Mouse (Mus musculus) embryonic facial prominence, embryonic 12.5 days (tissue): ENCODE data around the gene Adam11. TPM values are rescaled to one million over a fixed set of nuclear protein-coding genes. Genes with fewer than 3 reads are reported as not detected.

Source experiments
- ATAC-seq: fragments of 200-750 bp; cut with Nextera tagmentation; 2 replicates; pipeline ENCODE4 v1.8.0; 2017; ENCODE audit not compliant: insufficient number of reproducible peaks, insufficient read depth, low FRiP score, low TSS enrichment
- H3K27ac ChIP-seq: fragments of 300-500 bp; sonication (generic); 2 replicates; pipeline ENCODE4 v1.5.1; 2016; ENCODE audit warnings: mild to moderate bottlenecking
- H3K27me3 ChIP-seq: fragments of 300-500 bp; sonication (generic); 2 replicates; pipeline ENCODE4 v1.6.1; 2016; ENCODE audit warnings: mild to moderate bottlenecking, moderate library complexity
- H3K36me3 ChIP-seq: fragments of 300-500 bp; sonication (generic); 2 replicates; pipeline ENCODE4 v1.6.1; 2016; ENCODE audit warnings: mild to moderate bottlenecking
- H3K4me1 ChIP-seq: fragments of 300-500 bp; sonication (generic); 2 replicates; pipeline ENCODE4 v1.6.1; 2016
- H3K4me2 ChIP-seq: fragments of 300-500 bp; sonication (generic); replicated peaks from 2 replicates; pipeline ENCODE4 v1.6.1; 2016; ENCODE audit warnings: mild to moderate bottlenecking, moderate library complexity
- H3K4me3 ChIP-seq: fragments of 300-500 bp; sonication (generic); 2 replicates; pipeline ENCODE4 v1.5.1; 2016; ENCODE audit warnings: mild to moderate bottlenecking
- H3K9ac ChIP-seq: fragments of 300-500 bp; sonication (generic); 2 replicates; pipeline ENCODE4 v1.6.1; 2016; ENCODE audit warnings: mild to moderate bottlenecking, moderate library complexity
- H3K9me3 ChIP-seq: fragments of 300-500 bp; sonication (generic); 2 replicates; pipeline ENCODE4 v1.6.1; 2016; ENCODE audit warnings: mild to moderate bottlenecking, moderate library complexity
- WGBS: fragments of 180-500 bp; shearing (Covaris S2); methylation state at CpG from one replicate; pipeline ENCODE4 v1.1.7; 2016; 5-methylcytosine and 5-hydroxymethylcytosine counted together
- polyA plus RNA-seq: library from polyadenylated mRNA; unstranded; fragments of >200 nt; fragmentation: Nextera tagmentation; extraction: Ambion mirVana; gene quantifications from 2 replicates; pipeline ENCODE4 v1.2.1, GENCODE M21; 2016

Gene Adam11
- polyA plus RNA-seq, 1 experiment from 2014 or later, result 23.2 TPM

DNA sequence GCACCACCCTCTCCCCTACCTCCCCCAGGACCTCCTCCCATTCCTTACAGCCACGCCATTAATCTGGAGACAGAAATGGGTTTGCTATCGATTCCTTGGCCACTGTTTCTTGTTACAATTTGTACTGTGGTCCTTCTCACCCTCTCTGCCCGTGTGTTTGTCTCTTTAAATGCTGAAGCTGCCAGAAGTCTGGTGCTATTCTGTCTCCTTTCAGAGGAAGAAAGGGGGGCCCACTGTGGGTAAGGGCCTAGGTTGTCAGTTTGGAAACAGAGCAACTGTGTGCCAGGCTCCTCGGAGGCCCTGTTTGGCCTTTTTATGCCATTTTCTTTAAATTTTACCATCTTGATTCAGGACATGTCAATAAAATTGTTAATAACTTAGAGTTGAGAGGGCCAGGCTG is 6.8 kb upstream of the Adam11 start:
- Histone ChIP-seq H3K9ac (no peak overlapping the region), H3K4me1 (peaks cover 17% of the 10 kb centered on the region), H3K27me3 (no peaks in the 10 kb centered on the region), H3K4me2 (peak overlapping the region; percentile 34), H3K27ac (peak overlapping the region; percentile 12; the same call in 1 of the 2 replicates), H3K36me3 (no peaks in the 10 kb centered on the region), H3K4me3 (0 out of 2 replicates have a peak overlapping the region, but pooled peaks have one; percentile 4), H3K9me3 (no peaks in the 10 kb centered on the region)
- 38% methylated on average over 4 of the region's 4 CpGs for WGBS
- ATAC-seq, result no peak

DNA sequence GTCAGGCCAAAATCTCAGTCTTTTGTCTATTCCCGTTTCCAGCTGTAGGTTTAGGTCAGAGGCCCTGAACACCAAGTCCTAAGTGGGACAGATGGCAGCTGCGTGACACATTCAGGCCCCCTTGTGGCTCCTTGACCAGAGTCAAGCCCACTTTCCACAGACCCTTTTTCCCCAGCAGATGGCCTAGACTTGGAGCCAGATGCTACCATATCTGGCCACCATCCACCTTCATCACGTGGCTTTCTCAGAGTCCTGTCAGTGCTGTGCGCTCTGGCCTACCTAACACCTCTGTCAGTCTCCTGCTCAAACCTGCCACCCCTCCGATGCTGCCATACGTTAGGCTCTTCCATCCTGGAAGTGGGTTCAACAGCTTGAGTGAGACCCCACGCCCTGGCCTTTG is 5.8 kb upstream of the Adam11 start:
- ATAC-seq, result no peak
- peaks cover 8% of the 10 kb centered on the region for H3K27me3 ChIP-seq
- 83% methylated on average over 7 of the region's 7 CpGs for WGBS
- H3K9ac ChIP-seq, result no peak overlapping the region
- H3K9me3 ChIP-seq, result no peaks in the 10 kb centered on the region
- H3K4me1 ChIP-seq, result peaks cover 17% of the 10 kb centered on the region
- no peak overlapping the region for H3K27ac ChIP-seq
- H3K36me3 ChIP-seq, result no peaks in the 10 kb centered on the region
- H3K4me2 ChIP-seq, result no peak overlapping the region
- no peak overlapping the region for H3K4me3 ChIP-seq

DNA sequence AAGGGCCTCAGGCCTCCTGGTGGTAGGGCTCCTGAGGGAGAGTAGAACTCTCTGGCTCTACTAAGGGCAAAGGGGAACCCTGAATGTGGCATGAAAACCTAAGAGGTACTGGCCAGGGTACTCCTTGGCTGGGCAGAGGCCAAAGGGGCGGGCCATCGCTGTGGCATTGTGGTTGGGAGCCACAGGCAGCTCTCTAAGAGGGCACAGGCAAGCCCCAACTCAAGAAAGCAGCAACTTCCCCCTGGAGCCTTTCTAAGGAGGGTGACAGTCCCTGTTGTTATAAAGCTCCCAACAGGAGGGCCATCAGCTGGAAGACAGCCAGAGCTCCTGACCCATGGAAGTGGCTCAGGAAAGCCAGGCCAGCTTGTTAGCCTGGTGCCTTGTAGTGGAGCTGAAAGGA is 2.3 kb upstream of the Adam11 start:
- Histone ChIP-seq H3K4me3 (no peak overlapping the region), H3K27ac (no peak overlapping the region), H3K27me3 (peaks cover 43% of the 10 kb centered on the region), H3K36me3 (no peaks in the 10 kb centered on the region), H3K4me2 (no peak overlapping the region), H3K4me1 (peaks cover 19% of the 10 kb centered on the region), H3K9me3 (no peaks in the 10 kb centered on the region), H3K9ac (no peak overlapping the region)
- 82% methylated on average over 2 of the region's 2 CpGs for WGBS
- ATAC-seq, result no peak

DNA sequence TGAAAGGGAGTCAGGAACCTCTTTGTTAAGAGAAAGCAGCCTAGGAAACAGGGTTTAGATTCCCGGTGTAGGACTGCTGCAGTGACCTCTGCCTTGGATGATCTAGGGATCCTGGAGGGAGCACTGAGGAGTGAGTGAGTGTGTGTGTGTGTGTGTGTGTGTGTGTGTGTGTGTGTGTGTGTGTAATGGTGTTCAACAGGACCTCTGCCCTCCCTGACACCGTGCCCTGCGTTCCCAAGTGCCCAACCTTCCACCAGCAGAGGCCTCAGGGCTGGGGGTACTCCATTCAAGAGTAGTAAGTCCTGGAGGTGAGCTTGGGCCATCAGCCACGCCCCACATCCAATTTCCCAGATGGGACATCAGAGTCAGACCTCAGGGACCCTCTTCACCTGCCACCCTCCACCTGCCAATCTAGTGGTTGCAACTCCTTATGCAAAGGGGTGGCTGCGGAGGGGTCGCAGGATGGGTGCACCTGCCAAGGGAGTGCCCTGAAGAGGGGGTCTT is 382 bp upstream of the Adam11 start:
- Histone ChIP-seq H3K4me2 (peak overlapping the region; percentile 99), H3K4me3 (peak overlapping the region; percentile 66), H3K9me3 (no peaks in the 10 kb centered on the region), H3K27me3 (peaks cover 44% of the 10 kb centered on the region), H3K27ac (no peak overlapping the region), H3K9ac (peak overlapping the region; percentile 67; the same call in 1 of the 2 replicates), H3K4me1 (peaks cover 8% of the 10 kb centered on the region), H3K36me3 (no peaks in the 10 kb centered on the region)
- no peak for ATAC-seq
- 14% methylated on average over 6 of the region's 6 CpGs for WGBS

DNA sequence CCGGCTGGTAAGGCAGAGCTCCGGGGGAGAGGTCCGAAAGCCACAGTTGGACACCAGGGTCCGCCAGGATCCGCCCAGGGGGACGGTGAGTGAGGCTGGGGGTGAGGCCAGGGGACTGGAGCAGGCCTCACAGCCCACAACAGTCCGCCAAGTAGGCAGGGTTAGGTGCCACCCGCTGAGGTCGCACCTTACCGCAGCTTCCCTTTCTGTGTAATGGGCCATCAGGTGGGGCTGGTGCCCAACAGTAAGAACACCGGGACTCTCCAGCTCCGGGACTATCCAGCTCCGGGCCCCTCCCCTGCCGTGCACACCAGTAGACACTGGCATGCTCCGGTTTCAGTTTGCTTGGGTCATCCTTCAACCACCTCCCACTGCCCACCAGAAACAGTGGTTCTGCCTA is 1.0 kb downstream of the Adam11 start:
- no peaks in the 10 kb centered on the region for H3K9me3 ChIP-seq
- WGBS, result 12% methylated on average over 15 of the region's 15 CpGs
- ATAC-seq, result no peak
- peaks cover 8% of the 10 kb centered on the region for H3K4me1 ChIP-seq
- H3K36me3 ChIP-seq, result no peaks in the 10 kb centered on the region
- H3K9ac ChIP-seq, result peak overlapping the region; percentile 67; the same call in 1 of the 2 replicates
- peaks cover 44% of the 10 kb centered on the region for H3K27me3 ChIP-seq
- H3K4me2 ChIP-seq, result peak overlapping the region; percentile 99
- H3K4me3 ChIP-seq, result peak overlapping the region; percentile 66
- H3K27ac ChIP-seq, result no peak overlapping the region

DNA sequence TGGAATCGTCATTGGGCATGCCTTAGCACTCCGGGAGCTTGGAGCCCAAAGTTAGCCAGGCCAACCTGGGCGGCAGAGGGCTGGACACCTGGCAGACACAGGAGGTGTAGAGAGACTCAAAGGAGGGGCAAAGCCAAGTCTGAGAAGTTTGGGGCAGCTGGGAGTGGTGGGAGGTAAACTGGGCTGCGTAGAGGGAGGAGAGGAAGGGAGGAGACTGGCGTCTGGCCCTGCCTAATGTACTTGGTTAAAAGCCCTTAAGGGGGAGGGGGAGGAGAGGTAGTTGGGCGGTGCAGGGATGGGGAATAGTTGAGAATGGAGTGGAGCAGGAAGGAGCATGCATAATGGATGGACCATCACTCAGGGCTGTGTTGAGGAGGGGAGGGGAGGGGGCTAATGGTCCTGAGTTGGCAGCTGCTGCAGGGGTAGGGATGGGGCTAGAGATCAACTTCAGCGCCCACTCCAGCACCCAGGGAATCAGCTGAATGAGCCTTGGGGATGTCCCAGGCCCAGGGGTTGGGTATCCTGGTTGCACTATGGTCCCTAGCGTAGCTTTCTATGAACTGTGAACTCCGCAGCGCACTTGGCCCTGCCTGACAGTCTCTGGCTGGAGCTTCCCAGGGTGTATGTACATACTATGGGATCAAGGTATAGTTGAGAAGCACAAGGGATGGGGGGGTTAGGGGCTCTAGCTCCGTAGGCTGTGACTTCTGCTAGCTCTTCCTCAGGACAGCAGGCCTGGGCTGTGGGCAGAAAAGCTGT is 1.9 kb downstream of the Adam11 start:
- Histone ChIP-seq H3K4me1 (peaks cover 8% of the 10 kb centered on the region), H3K4me2 (no peak overlapping the region), H3K36me3 (no peaks in the 10 kb centered on the region), H3K4me3 (no peak overlapping the region), H3K27me3 (peaks cover 44% of the 10 kb centered on the region), H3K9me3 (no peaks in the 10 kb centered on the region), H3K27ac (no peak overlapping the region), H3K9ac (no peak overlapping the region; the same call in 1 of the 2 replicates)
- WGBS, result 52% methylated on average over 11 of the region's 11 CpGs
- ATAC-seq, result peak; percentile 17; the same call in 1 of the 2 replicates

DNA sequence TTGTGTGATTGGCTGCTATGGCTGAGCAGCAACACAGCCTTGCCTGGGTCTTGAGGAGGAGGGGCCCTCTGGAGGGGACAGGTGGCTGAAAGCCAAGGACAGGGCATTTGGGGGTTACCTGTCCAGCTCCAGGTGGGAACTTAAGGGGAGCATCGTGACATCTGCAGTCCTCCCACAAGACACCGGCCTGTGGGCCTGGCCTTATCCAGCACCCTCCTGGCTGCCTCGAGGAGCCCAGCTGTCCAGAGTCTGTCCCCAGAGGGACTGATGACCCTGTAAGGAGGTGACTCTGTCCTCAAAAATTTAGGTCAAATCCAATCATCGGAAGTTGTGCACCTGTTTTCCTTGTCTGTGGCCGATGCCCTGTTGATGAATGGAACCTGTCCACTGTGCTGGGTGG is 4.2 kb downstream of the Adam11 start:
- Histone ChIP-seq H3K36me3 (no peaks in the 10 kb centered on the region), H3K27me3 (peaks cover 40% of the 10 kb centered on the region), H3K9ac (no peak overlapping the region), H3K4me1 (peaks cover 14% of the 10 kb centered on the region), H3K27ac (no peak overlapping the region), H3K4me3 (no peak overlapping the region), H3K4me2 (no peak overlapping the region), H3K9me3 (no peaks in the 10 kb centered on the region)
- no peak for ATAC-seq
- 72% methylated on average over 5 of the region's 5 CpGs for WGBS

DNA sequence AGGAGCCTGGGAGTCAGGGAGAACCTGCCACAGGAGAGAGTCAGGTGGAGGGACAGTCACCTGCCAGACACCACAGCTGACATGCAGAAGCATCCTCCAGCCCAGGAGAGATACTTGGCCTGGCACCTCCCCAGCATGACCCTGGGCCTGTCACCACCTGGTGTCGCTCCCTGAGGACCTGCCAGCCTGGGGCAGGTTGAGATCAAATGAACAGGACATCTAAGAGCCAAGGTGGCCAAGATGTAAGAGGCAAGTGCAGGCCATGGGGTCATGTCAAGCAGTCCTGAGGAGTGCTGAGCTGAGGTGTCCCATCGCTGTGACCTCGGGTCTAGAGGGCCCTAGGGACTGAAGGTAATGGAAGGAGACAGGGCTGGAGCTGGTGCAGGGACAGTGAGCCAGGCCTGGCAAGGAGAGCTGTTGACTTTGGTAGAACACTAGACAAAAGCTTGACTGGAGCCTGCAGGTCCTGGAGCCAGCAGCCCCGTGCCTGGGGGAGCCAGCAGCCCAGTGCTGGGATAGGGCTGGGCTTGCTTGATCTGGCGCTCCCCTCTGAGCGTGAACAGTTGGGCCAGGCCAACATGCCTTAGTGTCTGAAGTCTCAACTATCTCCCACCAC is 5.9 kb downstream of the Adam11 start:
- Histone ChIP-seq H3K4me1 (peaks cover 25% of the 10 kb centered on the region), H3K27ac (no peak overlapping the region), H3K4me3 (no peak overlapping the region), H3K9me3 (no peaks in the 10 kb centered on the region), H3K4me2 (no peak overlapping the region), H3K27me3 (peaks cover 23% of the 10 kb centered on the region), H3K9ac (no peak overlapping the region), H3K36me3 (no peaks in the 10 kb centered on the region)
- 64% methylated on average over 6 of the region's 6 CpGs for WGBS
- no peak for ATAC-seq

DNA sequence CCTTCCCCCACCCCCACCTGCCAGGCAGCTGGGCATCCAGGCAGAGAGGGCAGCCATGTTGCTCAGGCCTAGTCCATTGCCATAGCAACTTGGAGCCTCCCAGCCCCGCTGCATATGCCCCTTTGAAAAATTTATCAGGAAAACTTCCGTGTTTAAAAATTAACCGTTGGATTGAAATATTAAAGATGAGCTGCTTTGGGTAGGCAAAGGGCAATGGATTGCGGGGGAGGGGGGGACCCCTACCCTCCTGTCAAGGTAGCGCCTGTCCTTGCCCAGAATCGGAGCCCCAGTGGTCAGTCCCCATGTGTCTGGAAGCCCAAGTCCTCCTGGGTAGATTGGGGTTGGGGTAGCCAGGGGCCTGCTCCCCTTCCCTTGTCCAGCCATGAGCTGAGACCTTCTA is 7.9 kb downstream of the Adam11 start:
- no peak overlapping the region for H3K4me2 ChIP-seq
- H3K9ac ChIP-seq, result no peak overlapping the region
- no peaks in the 10 kb centered on the region for H3K36me3 ChIP-seq
- H3K27ac ChIP-seq, result no peak overlapping the region
- H3K4me3 ChIP-seq, result no peak overlapping the region
- peaks cover 37% of the 10 kb centered on the region for H3K4me1 ChIP-seq
- H3K9me3 ChIP-seq, result no peaks in the 10 kb centered on the region
- 0 out of 2 replicates have a peak, but pooled peaks cover 4% of the 10 kb centered on the region for H3K27me3 ChIP-seq
- ATAC-seq, result no peak
- 90% methylated on average over 6 of the region's 6 CpGs for WGBS

DNA sequence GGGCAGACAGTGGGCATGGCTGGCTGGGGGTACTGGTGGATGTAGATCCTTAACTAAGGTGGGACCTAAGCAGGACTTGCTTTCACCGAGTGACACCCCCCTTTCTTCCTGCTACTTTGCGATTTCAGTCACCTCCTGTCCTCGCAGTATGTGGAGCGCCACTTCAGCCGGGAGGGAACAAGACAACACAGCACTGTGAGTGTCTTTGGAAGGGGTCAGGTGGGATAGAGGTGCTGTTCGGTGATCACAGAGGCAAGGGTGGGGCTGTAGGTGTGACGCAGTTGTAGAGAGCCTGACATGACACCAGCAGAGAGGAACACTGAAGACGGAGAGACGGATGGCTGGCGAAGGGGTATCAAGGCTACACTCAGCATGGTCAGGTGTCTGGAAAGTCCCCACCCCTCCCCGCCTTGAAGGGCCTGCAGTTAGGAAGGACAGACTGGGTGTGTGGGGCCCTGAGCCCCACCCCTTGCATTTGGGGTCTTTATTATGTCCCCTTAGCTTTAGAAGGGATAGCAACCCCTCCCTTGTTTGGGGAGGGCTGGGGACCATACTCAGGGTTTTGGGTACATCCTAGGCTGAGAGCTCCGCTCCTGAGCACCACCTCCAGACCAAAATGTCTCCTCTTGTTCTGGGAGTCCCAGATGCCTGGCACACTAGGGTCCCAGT is 8.9 kb downstream of the Adam11 start:
- peak overlapping the region; percentile 38; the same call in 1 of the 2 replicates for H3K27ac ChIP-seq
- 0 out of 2 replicates have a peak, but pooled peaks cover 4% of the 10 kb centered on the region for H3K27me3 ChIP-seq
- H3K9me3 ChIP-seq, result no peaks in the 10 kb centered on the region
- H3K9ac ChIP-seq, result no peak overlapping the region
- no peak overlapping the region for H3K4me2 ChIP-seq
- H3K4me3 ChIP-seq, result no peak overlapping the region
- H3K4me1 ChIP-seq, result peaks cover 40% of the 10 kb centered on the region
- no peak for ATAC-seq
- WGBS, result 80% methylated on average over 12 of the region's 12 CpGs
- no peaks in the 10 kb centered on the region for H3K36me3 ChIP-seq

DNA sequence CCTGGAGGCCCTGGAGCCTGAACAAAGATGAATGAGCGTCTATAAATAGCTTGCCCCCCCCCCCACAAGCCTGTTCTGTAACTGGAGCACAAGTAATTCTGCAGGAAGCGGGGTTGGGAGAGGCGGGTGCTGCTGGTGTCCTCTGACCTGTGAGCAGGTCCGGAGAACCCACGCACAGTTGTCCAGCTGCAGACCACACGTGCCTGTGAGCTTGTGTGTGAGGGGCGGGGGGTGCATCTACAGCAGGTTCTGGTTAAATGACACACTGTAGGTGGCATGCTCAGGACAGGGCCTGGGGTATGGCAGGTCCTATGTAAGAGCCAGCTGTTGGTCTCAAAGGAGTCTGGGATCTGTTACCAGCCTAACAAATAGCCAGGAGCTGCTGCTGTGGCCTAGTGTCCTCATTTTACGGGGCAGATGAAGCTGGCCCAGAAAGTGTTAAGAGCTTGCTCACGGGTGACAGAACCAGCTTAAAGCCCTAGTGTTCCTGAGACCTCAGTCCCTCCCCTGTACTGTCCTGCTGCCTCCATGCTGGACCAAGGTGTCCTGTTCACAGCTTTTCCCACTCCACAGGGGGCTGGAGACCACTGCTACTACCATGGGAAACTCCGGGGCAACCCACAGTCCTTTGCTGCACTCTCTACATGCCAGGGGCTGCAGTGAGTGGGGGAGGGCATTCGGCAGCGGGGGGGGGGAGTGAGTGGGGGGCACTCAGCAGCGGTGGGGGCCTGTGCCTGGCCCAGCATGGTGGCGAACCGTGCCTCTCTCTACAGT is 9.6 kb downstream of the Adam11 start:
- no peaks in the 10 kb centered on the region for H3K9me3 ChIP-seq
- peaks cover 46% of the 10 kb centered on the region for H3K4me1 ChIP-seq
- ATAC-seq, result no peak
- WGBS, result 27% methylated on average over 15 of the region's 15 CpGs
- no peaks in the 10 kb centered on the region for H3K36me3 ChIP-seq
- no peak overlapping the region for H3K9ac ChIP-seq
- 0 out of 2 replicates have a peak, but pooled peaks cover 4% of the 10 kb centered on the region for H3K27me3 ChIP-seq
- H3K4me3 ChIP-seq, result no peak overlapping the region
- peak overlapping the region; percentile 51; the same call in 1 of the 2 replicates for H3K27ac ChIP-seq
- H3K4me2 ChIP-seq, result no peak overlapping the region
